Mouse (Mus musculus) ES-Bruce4 (cell line): ENCODE measurements at regions not wholly inside any gene's neighbourhood (a gene's known extent, or its start where the extent isn't known, plus 50 kb on each side); places are given as distances from the start of the nearest gene placed in this dataset.

Experiments
- CTCF ChIP-seq: IDR thresholded peaks from one replicate; pipeline ENCODE4 v1.8.1; 2011; ENCODE audit warnings: low read depth, low read length
- EP300 ChIP-seq: IDR thresholded peaks from 2 replicates; pipeline ENCODE4 v1.6.1; 2011; ENCODE audit warnings: low read depth, low read length; ENCODE audit not compliant: insufficient read depth
- POLR2A ChIP-seq: IDR thresholded peaks from one replicate; pipeline ENCODE4 v1.8.1; 2011; ENCODE audit warnings: low read length; ENCODE audit not compliant: insufficient read depth

DNA sequence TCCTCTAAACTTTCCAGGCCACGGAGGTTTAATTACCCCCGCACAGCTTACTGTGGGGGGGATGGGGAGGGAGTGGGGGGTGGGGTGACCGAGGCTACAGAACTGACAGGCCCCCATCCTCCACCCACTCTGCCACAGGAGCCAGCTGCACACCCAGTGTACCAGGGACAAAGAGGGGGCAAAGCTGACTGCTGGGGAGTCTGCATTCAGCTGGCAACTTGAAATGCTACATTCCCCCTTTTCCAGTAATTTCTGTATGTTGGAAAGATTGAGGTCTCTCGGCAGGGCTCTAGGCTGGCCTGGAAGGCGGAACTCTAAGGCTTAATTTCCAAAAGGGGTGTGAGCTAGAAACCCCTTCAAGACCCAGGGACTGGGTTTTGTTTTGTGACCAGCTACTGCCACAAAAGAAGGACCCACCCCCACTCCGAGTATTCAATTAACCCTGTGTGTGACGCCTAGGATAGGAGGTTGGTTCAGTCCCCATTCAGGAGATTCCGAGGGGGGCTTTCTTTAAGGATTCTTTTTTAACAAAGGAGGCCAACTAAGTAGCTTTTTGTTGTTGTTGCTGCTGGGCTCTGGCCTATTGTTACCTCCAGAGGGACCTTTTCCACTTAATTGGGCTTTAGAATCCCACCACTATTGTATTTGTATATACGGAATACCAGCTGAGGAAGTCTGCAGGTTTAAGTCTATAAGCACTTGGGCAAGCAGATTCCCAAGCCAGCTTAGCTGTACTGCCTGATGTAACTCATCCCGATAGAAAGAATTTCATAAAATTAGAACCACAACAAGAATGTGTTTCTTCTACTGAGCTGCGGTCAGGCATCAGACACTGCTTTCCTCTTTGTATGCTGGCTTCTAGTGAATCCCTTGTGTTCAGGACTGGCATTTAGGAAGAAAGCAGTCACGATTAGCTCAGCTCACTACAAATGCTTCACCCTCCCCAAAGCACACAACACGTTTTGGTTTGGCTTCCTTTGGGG lies 191.2 kb downstream of the Sox11 start:
- no peak for TF ChIP-seq CTCF
- TF ChIP-seq POLR2A: no peak
- 0 out of 2 replicates have a peak, but pooled peaks have one; percentile 5 for TF ChIP-seq EP300
